Comparison of ENCODE assay signal across 1 mouse cellular context in genomic region chr5:117286831-117287822, GRCm38 (mm10).
A peak's percentile ranks its signal among the peaks of the same experiment; 100 is the strongest.
TF ChIP-seq lines count a peak whose summit lies in the region.

Gene Pebp1 (minus strand): TSS chr5:117287625.

TF ChIP-seq in CH12.LX, 34 proteins besides CTCF, POLR2A, EP300 and RAD21 (continued from another document):
- no peak for TF ChIP-seq TBP (conservative IDR thresholded peaks at IDR 0.05; ENCODE audit: low read depth, low read length)
- no peak for TF ChIP-seq PAX5 (IDR thresholded peaks at IDR 0.05; ENCODE audit: low read length)
- peak; percentile 83 for TF ChIP-seq MAX (IDR thresholded peaks at IDR 0.05; ENCODE audit: low read length)
- no peak for TF ChIP-seq HCFC1 (IDR thresholded peaks at IDR 0.05; ENCODE audit: low read depth, low read length)
- 0 out of 2 replicates have a peak, but pooled peaks have one; percentile 41 for TF ChIP-seq ZMIZ1 (IDR thresholded peaks at IDR 0.05; ENCODE audit: low read depth, low read length)
- no peak for TF ChIP-seq CHD2 (IDR thresholded peaks at IDR 0.05; ENCODE audit: low read length)
- TF ChIP-seq ZNF384 (IDR thresholded peaks at IDR 0.05; ENCODE audit: low read depth, low read length): no peak
- peak; percentile 81 for TF ChIP-seq NRF1 (IDR thresholded peaks at IDR 0.05; ENCODE audit: low read depth, low read length)
- TF ChIP-seq USF2 (conservative IDR thresholded peaks at IDR 0.05; ENCODE audit: low read depth, low read length): no peak
- TF ChIP-seq JUND (conservative IDR thresholded peaks at IDR 0.05; ENCODE audit: low read depth, low read length): no peak
- no peak for TF ChIP-seq UBTF (IDR thresholded peaks at IDR 0.05; ENCODE audit: low read depth, low read length)
- TF ChIP-seq GABPA (IDR thresholded peaks at IDR 0.05; ENCODE audit: insufficient replicate concordance, low read depth, low read length): no peak
- peak; percentile 17; the same call in 1 of the 2 replicates for TF ChIP-seq BHLHE40 (IDR thresholded peaks at IDR 0.05; ENCODE audit: low read depth, low read length)
- TF ChIP-seq RCOR1 (conservative IDR thresholded peaks at IDR 0.05; ENCODE audit: low read depth, low read length): no peak
- TF ChIP-seq CHD1 (IDR thresholded peaks at IDR 0.05; ENCODE audit: low read depth, low read length): no peak
- no peak for TF ChIP-seq MAFK (IDR thresholded peaks at IDR 0.05; ENCODE audit: insufficient replicate concordance, low read length)
- peak; percentile 53; the same call in 1 of the 2 replicates for TF ChIP-seq MYC (IDR thresholded peaks at IDR 0.05; ENCODE audit: low read depth, low read length)
- TF ChIP-seq MXI1 (IDR thresholded peaks at IDR 0.05; ENCODE audit: low read depth, low read length): peak; percentile 47
- TF ChIP-seq TCF12 (IDR thresholded peaks at IDR 0.05; ENCODE audit: low read depth, low read length): peak; percentile 60; the same call in 1 of the 2 replicates
- no peak for TF ChIP-seq USF1 (IDR thresholded peaks at IDR 0.05; ENCODE audit: low read depth, low read length)
- TF ChIP-seq NELFE (IDR thresholded peaks at IDR 0.05; ENCODE audit: low read depth, low read length): peak; percentile 57
- no peak; the same call in none of the 2 replicates for TF ChIP-seq SIN3A (IDR thresholded peaks at IDR 0.05; ENCODE audit: low read length)
- peak; percentile 13; the same call in 1 of the 2 replicates for TF ChIP-seq MAZ (IDR thresholded peaks at IDR 0.05; ENCODE audit: low read depth, low read length)
